Mouse (Mus musculus) layer of hippocampus, postnatal 10 days (tissue): ENCODE results near the gene Lyrm9. TPM values are rescaled to one million over a fixed set of nuclear protein-coding genes. Genes with fewer than 3 reads are reported as not detected.

Experiments
- DNase-seq, 2 experiments: peaks; one replicate each; pipeline ENCODE4 v3.0.0; 2021; ENCODE audit warnings: low spot score in 2 of 2
- long read RNA-seq: library from polyadenylated mRNA; stranded (forward); transcript quantifications from one replicate; pipeline ENCODE4 v2.0.0, GENCODE M21; 2023
- total RNA-seq, 2 experiments: library from RNA; stranded (reverse); gene quantifications; 2 replicates each; pipeline ENCODE4 v1.2.3; 2021

Lyrm9 gene
- 10 to 100 TPM; 23.5 to 24.6 TPM for total RNA-seq
- long read RNA-seq, full-length matches to known transcripts = 10 of 17 reads
- long read RNA-seq, partial matches to known transcripts = 0 of 17 reads
- long read RNA-seq, other reads (novel, unspliced or antisense) = 7 of 17 reads

GRCm38 (mm10) chr11:78826442-78827013 is at the start of gene Lyrm9:
TSS of gene Lyrm9 (plus strand) at chr11:78826584.
- peak; percentile 100 for DNase-seq

GRCm38 (mm10) chr11:78777851-78778680 is 48.3 kb upstream of the Lyrm9 start:
- DNase-seq = no peak

- DNase-seq = no peak
Observed at GRCm38 (mm10) chr11:78780002-78780401, 46.4 kb upstream of the Lyrm9 start.

GRCm38 (mm10) chr11:78780571-78780970 is 45.8 kb upstream of the Lyrm9 start:
- DNase-seq = no peak

GRCm38 (mm10) chr11:78782326-78782725 is 44.1 kb upstream of the Lyrm9 start:
- DNase-seq = no peak

- no peak for DNase-seq
Observed at GRCm38 (mm10) chr11:78782791-78783347, 43.5 kb upstream of the Lyrm9 start.

GRCm38 (mm10) chr11:78786013-78786431 is 40.4 kb upstream of the Lyrm9 start:
- DNase-seq = no peak

GRCm38 (mm10) chr11:78789370-78790060 is 36.9 kb upstream of the Lyrm9 start:
- no peak for DNase-seq

- peak; percentile 58 to 65 for DNase-seq
Observed at GRCm38 (mm10) chr11:78791582-78791981, 34.8 kb upstream of the Lyrm9 start.

GRCm38 (mm10) chr11:78792055-78792454 is 34.3 kb upstream of the Lyrm9 start:
- DNase-seq = peak in 1 of 2 experiments; percentile 10

GRCm38 (mm10) chr11:78792465-78792864 is 33.9 kb upstream of the Lyrm9 start:
- DNase-seq = no peak

GRCm38 (mm10) chr11:78793116-78793515 is 33.3 kb upstream of the Lyrm9 start:
- DNase-seq = no peak

- DNase-seq = no peak
Observed at GRCm38 (mm10) chr11:78796072-78796729, 30.2 kb upstream of the Lyrm9 start.

GRCm38 (mm10) chr11:78801094-78801493 is 25.3 kb upstream of the Lyrm9 start:
- DNase-seq = no peak

- DNase-seq = peak; percentile 40 to 51
Observed at GRCm38 (mm10) chr11:78803587-78804316, 22.6 kb upstream of the Lyrm9 start.

- DNase-seq = no peak
Observed at GRCm38 (mm10) chr11:78804551-78804950, 21.8 kb upstream of the Lyrm9 start.

GRCm38 (mm10) chr11:78805198-78805597 is 21.2 kb upstream of the Lyrm9 start:
- DNase-seq = no peak

GRCm38 (mm10) chr11:78805691-78806137 is 20.7 kb upstream of the Lyrm9 start:
- DNase-seq = no peak

GRCm38 (mm10) chr11:78807341-78808108 is 18.9 kb upstream of the Lyrm9 start:
- no peak for DNase-seq
